Mouse (Mus musculus) induced T-regulatory cell, adult 2 months (primary cell): ENCODE data around the gene Igdcc3.
"Not testable (repeated sequence)": the region's sequence is repeated elsewhere in the genome, so short reads cannot be mapped to it uniquely, and the experiment has no call there.

ENCODE experiments used
- DNase-seq: peaks from one replicate; pipeline ENCODE4 v3.0.0-alpha.2; 2012; ENCODE audit warnings: low read depth

The Igdcc3 gene

GRCm38 (mm10) chr9:65205049-65205815 is 64.2 kb downstream of the Igdcc3 start:
- no peak for DNase-seq

- not testable (repeated sequence) for DNase-seq
Observed at GRCm38 (mm10) chr9:65207041-65207815, 66.2 kb downstream of the Igdcc3 start.

- DNase-seq = no peak
Observed at GRCm38 (mm10) chr9:65208293-65209179, 67.5 kb downstream of the Igdcc3 start.

- DNase-seq = peak; percentile 58
Observed at GRCm38 (mm10) chr9:65211598-65211997, 70.6 kb downstream of the Igdcc3 start.

GRCm38 (mm10) chr9:65214425-65214777 is 73.4 kb downstream of the Igdcc3 start:
- DNase-seq = no peak

GRCm38 (mm10) chr9:65214778-65215493 is 73.9 kb downstream of the Igdcc3 start:
- DNase-seq = peak; percentile 92

GRCm38 (mm10) chr9:65215494-65216126 is 74.6 kb downstream of the Igdcc3 start:
- no peak for DNase-seq

GRCm38 (mm10) chr9:65216972-65217371 is 76.0 kb downstream of the Igdcc3 start:
- DNase-seq = peak; percentile 76

- peak; percentile 43 for DNase-seq
Observed at GRCm38 (mm10) chr9:65217661-65218060, 76.7 kb downstream of the Igdcc3 start.

GRCm38 (mm10) chr9:65218916-65219315 is 77.9 kb downstream of the Igdcc3 start:
- DNase-seq = no peak

- not testable (repeated sequence) for DNase-seq
Observed at GRCm38 (mm10) chr9:65220398-65220797, 79.4 kb downstream of the Igdcc3 start.

- no peak for DNase-seq
Observed at GRCm38 (mm10) chr9:65223927-65224326, 82.9 kb downstream of the Igdcc3 start.

- DNase-seq = peak; percentile 44
Observed at GRCm38 (mm10) chr9:65225795-65226194, 84.8 kb downstream of the Igdcc3 start.

- peak; percentile 47 for DNase-seq
Observed at GRCm38 (mm10) chr9:65230250-65230649, 89.3 kb downstream of the Igdcc3 start.

GRCm38 (mm10) chr9:65231284-65231683 is 90.3 kb downstream of the Igdcc3 start:
- DNase-seq = no peak

GRCm38 (mm10) chr9:65233243-65233985 is 92.4 kb downstream of the Igdcc3 start:
- DNase-seq = no peak

- DNase-seq = no peak
Observed at GRCm38 (mm10) chr9:65234734-65235133, 93.7 kb downstream of the Igdcc3 start.
